Mouse (Mus musculus): ENCODE data around the gene Gm14862.

DNA sequence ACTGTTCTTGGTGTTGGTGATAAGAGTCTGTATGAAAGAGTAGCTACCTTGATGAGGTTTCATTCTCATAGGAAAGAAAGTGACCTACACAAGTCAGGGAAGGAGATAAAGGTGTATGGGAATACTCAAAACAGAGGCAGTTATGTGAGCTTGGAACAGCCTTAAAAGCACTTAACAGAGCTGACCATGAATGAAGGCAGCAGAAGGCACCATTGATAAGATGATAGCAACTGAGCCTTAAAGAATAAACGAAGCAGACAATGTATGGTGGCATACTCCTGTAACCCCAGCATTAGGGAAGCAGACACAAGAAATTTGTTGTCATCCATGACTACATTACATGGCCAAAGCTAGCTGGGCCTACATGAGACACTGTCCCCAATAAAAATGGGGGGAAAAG lies 46.8 kb upstream of the Gm14862 start:
- no peak for TF ChIP-seq POLR2A (IDR thresholded peaks at IDR 0.05; ENCODE audit: insufficient read length, low read depth)
- no peak for TF ChIP-seq TCF3 (IDR thresholded peaks at IDR 0.05; ENCODE audit: insufficient read length, low read depth)
- TF ChIP-seq MAX (IDR thresholded peaks at IDR 0.05; ENCODE audit: low read depth), result no peak
- TF ChIP-seq TCF12 (IDR thresholded peaks at IDR 0.05; ENCODE audit: insufficient read depth, poor library complexity, severe bottlenecking), result no peak
- TF ChIP-seq CEBPB (IDR thresholded peaks at IDR 0.05; ENCODE audit: insufficient read depth, poor library complexity, severe bottlenecking), result no peak
- no peak for TF ChIP-seq POLR2AphosphoS2 (IDR thresholded peaks at IDR 0.05; ENCODE audit: insufficient read length, low read depth)
- TF ChIP-seq MYOG (IDR thresholded peaks at IDR 0.05; ENCODE audit: control insufficient read depth in 1 of 3, insufficient read depth in 1 of 3, insufficient read length in 2 of 3, low read depth in 2 of 3), result no peak
- TF ChIP-seq E2F4 (IDR thresholded peaks at IDR 0.05; ENCODE audit: insufficient read depth), result no peak
- TF ChIP-seq SRF (IDR thresholded peaks at IDR 0.05; ENCODE audit: control insufficient read depth, insufficient read length, low read depth), result no peak

Data from myocyte (in vitro differentiated cells).